Mouse (Mus musculus) olfactory bulb, adult 2 months (tissue): ENCODE data around the gene Isg20l2.

Source experiments
- CTCF ChIP-seq: fragments of 200-500 bp; IDR thresholded peaks from 2 replicates; pipeline ENCODE4 v1.5.1; 2012; ENCODE audit warnings: low read depth, mild to moderate bottlenecking, low read length, moderate library complexity; ENCODE audit not compliant: insufficient read depth
- POLR2A ChIP-seq: fragments of 200-500 bp; IDR thresholded peaks from 2 replicates; pipeline ENCODE4 v1.6.1; 2012; ENCODE audit warnings: mild to moderate bottlenecking, low read depth, low read length, moderate library complexity; ENCODE audit not compliant: insufficient read depth

DNA sequence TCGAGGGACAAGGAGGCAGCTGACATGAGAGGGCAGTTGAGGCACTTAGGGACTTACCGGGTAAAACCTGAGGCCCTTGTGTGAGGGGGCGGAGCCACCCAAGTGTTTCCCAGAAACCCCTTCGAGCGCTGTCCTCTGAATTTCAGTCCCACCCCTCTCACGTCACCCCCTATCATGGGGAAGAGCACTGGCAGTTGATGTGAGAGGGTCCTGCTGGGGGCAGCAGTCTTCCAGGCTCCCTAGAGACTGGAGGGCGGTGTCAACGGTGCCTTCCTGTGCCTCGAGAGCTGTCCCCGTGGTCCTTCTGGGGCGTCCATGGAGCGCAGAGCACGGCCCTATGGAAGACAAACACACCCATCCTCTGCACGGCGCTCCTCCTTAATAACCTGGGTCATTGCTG lies 57.5 kb downstream of the Isg20l2 start:
- TF ChIP-seq CTCF, result no peak
- no peak for TF ChIP-seq POLR2A
